Mouse (Mus musculus) mesoderm, embryonic 11.5 days (tissue): ENCODE measurements at regions not wholly inside any gene's neighbourhood (a gene's known extent, or its start where the extent isn't known, plus 50 kb on each side); places are given as distances from the start of the nearest gene placed in this dataset.
"Not testable (repeated sequence)": the region's sequence is repeated elsewhere in the genome, so short reads cannot be mapped to it uniquely, and the experiment has no call there.

Source experiments
- DNase-seq: peaks from one replicate; pipeline ENCODE4 v3.0.0-alpha.2; 2012; ENCODE audit warnings: low read depth, low spot score

DNA sequence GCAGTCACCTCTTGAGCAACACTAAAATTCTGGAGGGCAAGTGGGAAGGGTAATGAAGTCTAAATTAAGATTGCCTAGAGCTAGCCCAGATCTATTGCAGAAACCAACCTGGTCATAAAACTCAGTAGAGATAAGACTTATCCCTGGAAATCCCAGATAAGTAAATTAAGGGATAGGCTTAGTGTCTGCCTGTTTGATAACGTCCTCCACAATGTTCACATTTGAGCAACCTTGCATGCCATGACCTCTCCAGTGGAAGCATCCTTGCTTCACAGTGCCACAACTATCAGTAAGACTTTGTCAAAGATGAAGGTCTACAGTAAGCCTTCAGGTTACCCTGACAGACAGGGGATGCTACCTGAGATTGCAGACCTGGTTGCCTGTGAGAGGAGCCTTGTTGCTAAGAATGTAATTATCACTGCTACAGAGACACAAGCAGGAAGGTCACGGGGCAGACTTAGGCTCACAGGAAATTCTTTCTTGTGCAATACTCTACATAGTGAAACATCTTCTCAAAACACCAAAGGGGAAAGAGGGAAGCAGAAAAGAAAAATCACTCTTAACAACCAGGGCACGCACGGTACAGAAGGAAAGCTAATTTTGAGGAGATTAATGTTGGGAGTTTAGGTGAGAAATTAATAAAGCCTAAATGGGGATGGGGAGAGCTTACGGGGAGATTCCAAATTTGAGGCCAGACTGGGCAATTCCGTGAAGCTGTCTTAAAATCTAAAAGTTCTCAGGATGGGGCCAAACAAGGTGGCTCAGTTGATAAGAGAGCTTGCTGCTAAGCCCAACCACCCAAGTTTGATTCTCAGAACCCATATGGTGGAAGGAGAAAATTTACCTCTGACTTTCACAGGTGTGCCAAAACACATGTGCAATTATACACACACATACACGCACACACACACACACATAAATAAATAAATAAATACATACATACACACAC, 56.9 kb upstream of the Prdm9 start:
- DNase-seq, result no peak

GRCm38 (mm10) chr17:15622913-15623312, 58.8 kb upstream of the Prdm9 start:
- peak; percentile 25 for DNase-seq

GRCm38 (mm10) chr17:15630792-15631191, 66.6 kb upstream of the Prdm9 start:
- DNase-seq, result no peak

DNA sequence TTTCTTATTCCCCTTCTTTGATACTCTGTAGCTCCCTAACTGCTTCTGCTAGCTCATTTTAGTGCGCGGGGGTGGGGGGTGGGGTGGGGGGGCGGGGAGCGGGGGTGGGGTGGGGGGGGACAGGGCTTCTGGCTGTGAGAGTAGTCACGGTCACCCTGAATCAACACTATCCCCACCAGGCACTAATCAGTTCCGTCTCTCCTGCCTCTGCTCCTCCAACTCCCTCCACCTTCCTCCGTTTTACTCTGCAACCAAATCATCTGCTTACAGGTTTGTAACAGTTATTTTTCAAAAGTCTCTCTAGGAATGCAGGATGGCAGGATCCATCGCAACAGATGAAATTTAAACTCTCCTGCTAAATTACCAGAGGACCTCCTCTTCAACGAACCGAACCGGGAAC, 67.5 kb upstream of the Prdm9 start:
- no peak for DNase-seq

- no peak for DNase-seq
Observed at GRCm38 (mm10) chr17:15632090-15632489, 67.9 kb upstream of the Prdm9 start.

DNA sequence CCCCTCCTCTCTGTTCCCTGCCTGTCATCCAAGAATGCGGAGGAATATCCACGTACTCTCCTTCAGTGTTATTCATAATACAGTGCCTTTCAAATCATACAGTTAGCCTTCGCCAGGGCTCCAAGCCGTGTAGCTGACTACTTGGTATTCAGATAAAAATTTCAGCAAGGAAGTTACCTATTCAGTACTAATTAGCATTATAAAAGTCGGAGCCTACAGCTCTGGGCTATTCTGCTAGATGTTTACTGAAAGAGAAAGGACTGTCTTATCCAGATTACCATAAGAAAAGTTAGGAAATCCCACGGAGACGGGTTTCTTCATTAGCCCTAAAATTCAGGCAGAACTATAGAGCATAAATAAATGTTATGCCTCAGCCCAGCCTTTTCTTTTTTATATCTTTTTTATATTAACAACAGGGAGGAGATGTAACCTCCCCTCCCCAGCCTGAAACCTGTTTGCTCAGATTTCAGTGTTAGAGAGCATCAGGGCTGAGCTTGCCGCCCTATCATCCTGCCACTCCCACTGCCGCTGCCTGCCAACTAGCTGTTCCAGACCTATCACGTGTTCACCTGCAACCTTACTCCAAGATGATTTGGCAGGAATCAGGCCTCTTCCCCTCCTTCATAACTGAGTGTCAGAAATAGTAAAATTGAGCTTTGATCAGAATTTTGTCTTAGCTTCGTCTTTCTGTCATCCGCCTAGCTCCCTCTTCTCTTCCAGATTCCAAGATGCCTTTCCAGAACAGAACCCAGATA, 65.5 kb upstream of the Chd1 start:
- not testable (repeated sequence) for DNase-seq

DNA sequence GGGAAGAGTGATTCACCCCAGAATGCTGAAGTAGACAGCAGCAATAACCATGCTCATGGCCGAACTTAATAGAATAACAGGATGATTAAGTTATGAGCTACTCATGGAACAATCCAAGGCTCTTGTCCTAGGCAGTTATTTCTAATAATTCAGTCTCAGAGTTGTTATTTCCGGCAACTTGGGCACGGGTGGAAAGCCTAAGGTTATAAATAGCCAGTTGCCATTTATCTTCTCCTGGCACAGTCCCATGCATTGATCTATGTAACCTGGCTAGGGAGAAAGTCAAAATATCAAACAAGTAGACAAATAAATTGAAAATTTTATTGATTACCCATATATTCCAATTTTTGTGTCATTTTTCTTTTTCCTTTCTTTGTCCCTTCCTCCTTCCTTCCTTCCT, 64.0 kb upstream of the Chd1 start:
- no peak for DNase-seq

DNA sequence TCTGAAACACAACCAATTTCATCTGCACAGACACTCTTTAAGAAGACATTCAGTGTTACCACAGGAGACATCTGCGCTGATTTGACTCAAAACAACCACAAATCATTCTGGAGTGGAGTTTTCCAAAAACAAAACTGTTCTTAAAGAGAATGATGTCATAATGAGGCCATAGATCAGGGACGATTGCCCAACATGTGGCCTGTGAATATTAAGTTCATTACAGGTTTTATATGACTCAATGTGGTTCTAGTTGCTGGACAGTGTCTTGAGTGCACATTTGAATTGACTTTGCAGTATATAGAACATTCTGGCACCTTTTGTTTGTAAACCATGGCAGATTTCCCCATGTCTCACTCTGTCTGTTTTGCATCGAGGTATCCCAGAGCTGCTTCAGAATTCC, 63.0 kb upstream of the Chd1 start:
- no peak for DNase-seq

- DNase-seq, result no peak
Observed at GRCm38 (mm10) chr17:15646768-15647167, 58.0 kb upstream of the Chd1 start.

GRCm38 (mm10) chr17:15650089-15650742, 54.6 kb upstream of the Chd1 start:
- peak; percentile 20 for DNase-seq

- no peak for DNase-seq
Observed at GRCm38 (mm10) chr17:15651869-15652268, 52.9 kb upstream of the Chd1 start.
